Mouse (Mus musculus) CH12.LX (cell line): ENCODE measurements around the gene Rasal1. TPM values are rescaled to one million over a fixed set of nuclear protein-coding genes. Genes with fewer than 3 reads are reported as not detected.

Experiments used
- DNase-seq: peaks from one replicate; pipeline ENCODE4 v3.0.0-alpha.2; 2013; ENCODE audit errors: extremely low read depth
- H3K27ac ChIP-seq: 2 replicates; pipeline ENCODE4 v1.5.1; 2012; ENCODE audit warnings: low read depth, mild to moderate bottlenecking, control low read depth, moderate library complexity; ENCODE audit not compliant: insufficient read depth
- H3K27me3 ChIP-seq: replicated peaks from 2 replicates; pipeline ENCODE3; 2012; ENCODE audit warnings: inconsistent platforms
- H3K36me3 ChIP-seq, 2 experiments: replicated peaks in 1 of 2; 2 replicates each; pipeline versions ENCODE3 to v1.6.1; 2012; ENCODE audit warnings: inconsistent platforms in 1 of 2, low read length in 1 of 2, mild to moderate bottlenecking in 1 of 2, mixed read lengths in 1 of 2, moderate library complexity in 1 of 2; ENCODE audit not compliant: control insufficient read depth in 1 of 2, insufficient read depth in 1 of 2
- H3K4me1 ChIP-seq, 2 experiments: 2 replicates each; pipeline ENCODE4 v1.6.1; 2012; ENCODE audit warnings: inconsistent platforms in 1 of 2, moderate library complexity in 1 of 2; ENCODE audit not compliant: insufficient read depth in 2 of 2, control insufficient read depth in 1 of 2
- H3K4me2 ChIP-seq: 2 replicates; pipeline ENCODE4 v1.6.1; 2012; ENCODE audit warnings: low read depth, mild to moderate bottlenecking, control low read depth; ENCODE audit not compliant: poor library complexity, insufficient read depth, severe bottlenecking
- H3K4me3 ChIP-seq, 3 experiments: fragments of 150-350 bp in 1 of 3; sonication (generic) in 1 of 3; replicated peaks in 1 of 3; 2 replicates each; pipeline versions ENCODE3 to v1.5.1; 2011 to 2012; ENCODE audit warnings: low read depth in 2 of 3, low read length in 2 of 3, mild to moderate bottlenecking in 2 of 3, moderate library complexity in 2 of 3, control low read depth in 1 of 3, improper control_type of control experiment in 1 of 3, inconsistent platforms in 1 of 3, mixed read lengths in 1 of 3; ENCODE audit not compliant: poor library complexity in 1 of 3
- H3K79me2 ChIP-seq: replicated peaks from 2 replicates; pipeline ENCODE4 v1.6.1; 2012; ENCODE audit warnings: mild to moderate bottlenecking, moderate library complexity; ENCODE audit not compliant: control insufficient read depth, poor library complexity, insufficient read depth, severe bottlenecking; ENCODE audit errors: extremely low read depth
- H3K9ac ChIP-seq: 2 replicates; pipeline ENCODE4 v1.6.1; 2012; ENCODE audit warnings: low read depth, mild to moderate bottlenecking, control low read depth, moderate library complexity; ENCODE audit not compliant: insufficient read depth
- H3K9me3 ChIP-seq: replicated peaks from 2 replicates; pipeline ENCODE3; 2012; ENCODE audit warnings: low read length, inconsistent platforms, mixed read lengths
- BHLHE40 ChIP-seq: IDR thresholded peaks from 2 replicates; pipeline ENCODE4 v1.6.1; 2011; ENCODE audit warnings: mild to moderate bottlenecking, low read depth, low read length, improper control_type of control experiment
- CHD1 ChIP-seq: IDR thresholded peaks from 2 replicates; pipeline ENCODE4 v1.6.1; 2012; ENCODE audit warnings: low read depth, low read length, improper control_type of control experiment, inconsistent platforms
- CHD2 ChIP-seq: IDR thresholded peaks from 2 replicates; pipeline ENCODE4 v1.6.1; 2011; ENCODE audit warnings: low read length, improper control_type of control experiment
- CTCF ChIP-seq, 2 experiments: IDR thresholded peaks in 1 of 2; conservative IDR thresholded peaks in 1 of 2; 2 replicates each; pipeline ENCODE4 v1.5.1; 2011 to 2012; ENCODE audit warnings: low read depth in 2 of 2, low read length in 2 of 2, improper control_type of control experiment in 1 of 2, inconsistent platforms in 1 of 2, mild to moderate bottlenecking in 1 of 2, moderate library complexity in 1 of 2
- ELF1 ChIP-seq: IDR thresholded peaks from 2 replicates; pipeline ENCODE4 v1.6.1; 2014; ENCODE audit warnings: low read depth, mild to moderate bottlenecking, inconsistent platforms, low read length, improper control_type of control experiment
- EP300 ChIP-seq: IDR thresholded peaks from 2 replicates; pipeline ENCODE4 v1.6.1; 2011; ENCODE audit warnings: low read length, improper control_type of control experiment
- ETS1 ChIP-seq: conservative IDR thresholded peaks from 2 replicates; pipeline ENCODE4 v1.6.1; 2012; ENCODE audit warnings: low read depth, mild to moderate bottlenecking, inconsistent platforms, low read length, improper control_type of control experiment, moderate library complexity
- HCFC1 ChIP-seq: IDR thresholded peaks from 2 replicates; pipeline ENCODE4 v1.6.1; 2012; ENCODE audit warnings: low read depth, mild to moderate bottlenecking, inconsistent platforms, low read length, improper control_type of control experiment
- IRF4 ChIP-seq: IDR thresholded peaks from 2 replicates; pipeline ENCODE4 v1.6.1; 2014; ENCODE audit warnings: low read depth, mild to moderate bottlenecking, inconsistent platforms, low read length, improper control_type of control experiment
- JUND ChIP-seq: conservative IDR thresholded peaks from 2 replicates; pipeline ENCODE4 v1.6.1; 2011; ENCODE audit warnings: low read depth, low read length, improper control_type of control experiment
- KAT2A ChIP-seq: IDR thresholded peaks from 2 replicates; pipeline ENCODE4 v1.6.1; 2012; ENCODE audit warnings: low read length, improper control_type of control experiment, inconsistent platforms; ENCODE audit not compliant: insufficient replicate concordance
- MAX ChIP-seq: IDR thresholded peaks from 2 replicates; pipeline ENCODE4 v1.6.1; 2011; ENCODE audit warnings: low read length, improper control_type of control experiment
- MAZ ChIP-seq: IDR thresholded peaks from 2 replicates; pipeline ENCODE4 v1.6.1; 2012; ENCODE audit warnings: low read depth, mild to moderate bottlenecking, inconsistent platforms, low read length, improper control_type of control experiment, moderate library complexity
- MXI1 ChIP-seq: IDR thresholded peaks from 2 replicates; pipeline ENCODE4 v1.6.1; 2011; ENCODE audit warnings: mild to moderate bottlenecking, low read depth, low read length, improper control_type of control experiment
- NRF1 ChIP-seq: IDR thresholded peaks from 2 replicates; pipeline ENCODE4 v1.6.1; 2014; ENCODE audit warnings: low read depth, mild to moderate bottlenecking, inconsistent platforms, low read length, improper control_type of control experiment, moderate library complexity
- PAX5 ChIP-seq: IDR thresholded peaks from 2 replicates; pipeline ENCODE4 v1.6.1; 2012; ENCODE audit warnings: low read length, inconsistent platforms, mixed read lengths
- POLR2A ChIP-seq: IDR thresholded peaks from 2 replicates; pipeline ENCODE4 v1.6.1; 2011; ENCODE audit warnings: low read depth, mild to moderate bottlenecking, improper control_type of control experiment, low read length
- POLR2AphosphoS2 ChIP-seq: IDR thresholded peaks from 2 replicates; pipeline ENCODE4 v1.6.1; 2011; ENCODE audit warnings: low read depth, low read length, improper control_type of control experiment
- RAD21 ChIP-seq: IDR thresholded peaks from 2 replicates; pipeline ENCODE4 v1.6.1; 2011; ENCODE audit warnings: low read depth, mild to moderate bottlenecking, low read length, improper control_type of control experiment, moderate library complexity
- RCOR1 ChIP-seq: conservative IDR thresholded peaks from 2 replicates; pipeline ENCODE4 v1.6.1; 2012; ENCODE audit warnings: low read depth, mild to moderate bottlenecking, inconsistent platforms, low read length, improper control_type of control experiment
- SMC3 ChIP-seq: IDR thresholded peaks from 2 replicates; pipeline ENCODE4 v1.6.1; 2011; ENCODE audit warnings: low read depth, low read length, improper control_type of control experiment
- TCF12 ChIP-seq: IDR thresholded peaks from 2 replicates; pipeline ENCODE4 v1.6.1; 2014; ENCODE audit warnings: low read depth, mild to moderate bottlenecking, inconsistent platforms, low read length, improper control_type of control experiment
- UBTF ChIP-seq: IDR thresholded peaks from 2 replicates; pipeline ENCODE4 v1.6.1; 2012; ENCODE audit warnings: low read depth, mild to moderate bottlenecking, inconsistent platforms, low read length, improper control_type of control experiment, moderate library complexity
- USF1 ChIP-seq: IDR thresholded peaks from 2 replicates; pipeline ENCODE4 v1.6.1; 2014; ENCODE audit warnings: low read depth, mild to moderate bottlenecking, inconsistent platforms, low read length, improper control_type of control experiment
- USF2 ChIP-seq: conservative IDR thresholded peaks from 2 replicates; pipeline ENCODE4 v1.6.1; 2011; ENCODE audit warnings: low read depth, low read length, improper control_type of control experiment
- ZC3H11A ChIP-seq: IDR thresholded peaks from 2 replicates; pipeline ENCODE4 v1.6.1; 2012; ENCODE audit warnings: low read depth, mild to moderate bottlenecking, inconsistent platforms, low read length, improper control_type of control experiment
- ZMIZ1 ChIP-seq: IDR thresholded peaks from 2 replicates; pipeline ENCODE4 v1.6.1; 2012; ENCODE audit warnings: low read depth, mild to moderate bottlenecking, inconsistent platforms, low read length, improper control_type of control experiment
- dilution Hi-C: fragments of 300-500 bp; cut with MboI; formaldehyde crosslinking; loops from 2 replicates; pipeline ENCODE4 v1.14.3; 2020; ENCODE audit warnings: low sequenced_read_pairs; ENCODE audit not compliant: extremely low pct_unique_long_range_greater_than_20kb, extremely low pct_ligation_motif_present
- in situ Hi-C: fragments of 300-500 bp; cut with MboI; formaldehyde crosslinking; loops from 3 replicates; pipeline ENCODE4 v1.14.3; 2019; ENCODE audit warnings: low sequenced_read_pairs, low pct_ligation_motif_present, low pct_unique_long_range_greater_than_20kb, mixed read lengths
- polyA plus RNA-seq: library from polyadenylated mRNA; unstranded; fragments of >175 nt; gene quantifications from 2 replicates; pipeline ENCODE4 v1.2.1, GENCODE M21; 2012; ENCODE audit warnings: low read depth; ENCODE audit not compliant: insufficient read length
- total RNA-seq, 2 experiments: library from RNA; depleted of rRNA; stranded (reverse); fragments of 300-350 nt in 1 of 2; fragments of >200 nt in 1 of 2; gene quantifications; 2 replicates each; pipeline ENCODE4 v1.2.3; 2012 to 2014

The Rasal1 gene
- total and polyA plus RNA-seq, 3 experiments = 11.7 to 21.4 (median 15.6) TPM

DNA sequence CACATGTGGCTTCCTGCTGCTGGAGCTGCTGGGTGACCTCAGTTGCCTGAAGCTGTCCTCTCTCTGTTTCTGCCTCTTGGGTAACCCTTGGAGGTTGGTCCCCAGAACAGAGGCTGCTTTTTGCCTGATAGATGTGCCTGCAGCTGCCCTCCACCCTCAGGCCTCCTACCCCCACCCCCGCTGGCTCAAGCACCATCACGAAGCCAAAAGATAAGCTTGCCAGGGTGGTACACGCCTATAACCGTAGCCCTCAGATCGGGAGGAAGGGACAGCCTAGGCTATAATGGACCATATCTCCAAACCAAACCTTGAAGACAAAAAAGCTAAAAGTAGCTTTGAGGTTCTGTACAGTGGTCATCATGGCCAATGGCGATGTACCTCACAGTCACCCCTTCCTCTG lies 49.0 kb upstream of the Rasal1 start:
- Histone ChIP-seq H3K4me2 (no peak overlapping the region), H3K36me3 (no peaks in the 10 kb centered on the region), H3K9me3 (no peaks in the 10 kb centered on the region), H3K27ac (no peak overlapping the region), H3K9ac (no peak overlapping the region), H3K4me1 (peaks cover 0 to 3% of the 10 kb centered on the region in 2 experiments; a peak in 2 of 4 replicates), H3K27me3 (peaks cover 18% of the 10 kb centered on the region), H3K4me3 (no peak overlapping the region), H3K79me2 (no peaks in the 10 kb centered on the region)
- TF ChIP-seq NRF1 (no peak), USF2 (no peak), BHLHE40 (no peak), MXI1 (no peak), ZMIZ1 (no peak)
- in situ Hi-C loops (loop anchor here (25.0 kb wide), 2 partner anchors 337 to 462 kb away; no protein-coding TSS in a partner anchor), dilution Hi-C loops (no loop called here)
- no peak for DNase-seq

DNA sequence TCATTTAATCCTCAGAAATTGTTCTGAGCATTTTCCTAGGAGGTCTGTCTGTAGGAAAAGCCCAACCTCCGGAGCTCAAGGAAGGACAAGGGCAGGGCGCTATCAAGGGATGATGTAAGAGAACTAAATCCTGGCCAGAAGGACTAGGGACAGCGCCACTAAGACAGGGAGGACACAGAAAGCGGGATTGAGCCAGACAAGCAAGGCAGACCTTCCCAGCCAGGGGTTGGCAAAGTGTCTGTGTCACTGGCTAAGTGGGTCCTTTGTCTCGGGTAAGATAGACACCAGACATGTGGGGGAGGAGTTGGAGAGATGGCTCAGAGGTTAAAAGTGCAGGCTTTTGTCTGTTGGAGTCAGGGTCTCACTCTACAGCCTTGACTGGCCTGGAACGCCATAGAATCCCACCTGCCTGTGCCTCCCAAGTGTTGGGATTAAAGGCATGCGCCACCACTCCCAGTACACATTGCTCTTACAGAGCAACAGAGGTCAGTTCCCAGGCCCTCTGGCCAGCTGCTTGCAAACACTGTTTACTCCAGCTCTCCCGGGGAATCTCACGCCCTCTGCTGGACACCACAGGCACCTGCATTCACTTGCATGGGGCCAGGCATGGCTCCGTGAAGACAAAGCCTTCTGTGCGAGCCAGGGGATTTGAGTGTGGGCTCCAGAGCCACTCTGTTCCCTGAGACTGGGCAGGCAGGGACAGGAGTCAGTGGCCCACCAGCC lies 47.5 kb upstream of the Rasal1 start:
- no peaks in the 10 kb centered on the region for H3K79me2 ChIP-seq
- no peak for DNase-seq
- H3K36me3 ChIP-seq = peaks cover 0 to 2% of the 10 kb centered on the region in 2 experiments
- peaks cover 3% of the 10 kb centered on the region in 2 experiments; a peak in 3 of 4 replicates for H3K4me1 ChIP-seq
- no peak overlapping the region for H3K27ac ChIP-seq
- peaks cover 13% of the 10 kb centered on the region for H3K27me3 ChIP-seq
- no peak overlapping the region for H3K9ac ChIP-seq
- dilution Hi-C loops = no loop called here
- in situ Hi-C loops = loop anchor here (25.0 kb wide), 2 partner anchors 339 to 464 kb away; no protein-coding TSS in a partner anchor
- no peaks in the 10 kb centered on the region for H3K9me3 ChIP-seq
- H3K4me2 ChIP-seq = no peak overlapping the region
- H3K4me3 ChIP-seq = no peak overlapping the region
- no peak for TF ChIP-seq RCOR1
- TF ChIP-seq CHD1 = no peak
- TF ChIP-seq CTCF (conservative IDR thresholded peaks at IDR 0.05 in 1 of 2, IDR thresholded peaks at IDR 0.05 in 1 of 2; ENCODE audit: low read depth in 2 of 2, low read length in 2 of 2) = peak; percentile 41 to 72; a peak in 3 of 4 replicates
- no peak for TF ChIP-seq CHD2
- TF ChIP-seq UBTF = no peak
- TF ChIP-seq USF2 = no peak
- no peak for TF ChIP-seq HCFC1
- peak; percentile 46 for TF ChIP-seq RAD21
- no peak for TF ChIP-seq PAX5
- no peak for TF ChIP-seq MXI1
- no peak for TF ChIP-seq IRF4
- TF ChIP-seq TCF12 = no peak
- peak; percentile 66 for TF ChIP-seq SMC3
- no peak for TF ChIP-seq KAT2A
- TF ChIP-seq USF1 = no peak
- no peak for TF ChIP-seq MAX
- TF ChIP-seq EP300 = no peak
- no peak for TF ChIP-seq ETS1
- no peak for TF ChIP-seq ELF1
- TF ChIP-seq POLR2AphosphoS2 = no peak
- no peak for TF ChIP-seq POLR2A
- no peak for TF ChIP-seq BHLHE40
- no peak for TF ChIP-seq ZC3H11A
- TF ChIP-seq MAZ = no peak
- no peak for TF ChIP-seq JUND
